Mouse (Mus musculus): ENCODE measurements at regions not wholly inside any gene's neighbourhood (a gene's known extent, or its start where the extent isn't known, plus 50 kb on each side); places are given as distances from the start of the nearest gene placed in this dataset.

GRCm38 (mm10) chrX:77307374-77307773 is 203.4 kb upstream of the Tbl1x start:
- Histone ChIP-seq H3K4me2 (replicated peaks) (no peak overlapping the region), H3K9me3 (no peaks in the 10 kb centered on the region), H3K27me3 (no peaks in the 10 kb centered on the region), H3K27ac (no peak overlapping the region), H3K36me3 (no peaks in the 10 kb centered on the region), H3K4me3 (replicated peaks) (no peak overlapping the region), H3K9ac (replicated peaks) (no peak overlapping the region), H3K4me1 (replicated peaks) (no peaks in the 10 kb centered on the region)
- 69% methylated on average over 1 of the region's 1 CpGs for WGBS
- ATAC-seq, result no peak

- Histone ChIP-seq H3K9me3 (no peaks in the 10 kb centered on the region), H3K27me3 (no peaks in the 10 kb centered on the region), H3K4me3 (replicated peaks) (no peak overlapping the region), H3K4me1 (replicated peaks) (no peaks in the 10 kb centered on the region), H3K36me3 (no peaks in the 10 kb centered on the region), H3K4me2 (replicated peaks) (no peak overlapping the region), H3K27ac (no peak overlapping the region), H3K9ac (replicated peaks) (no peak overlapping the region)
- no peak for ATAC-seq
- 68% methylated on average over 3 of the region's 3 CpGs for WGBS
Measured at GRCm38 (mm10) chrX:77314384-77314783, 196.4 kb upstream of the Tbl1x start.

- Histone ChIP-seq H3K27me3 (no peaks in the 10 kb centered on the region), H3K9me3 (no peaks in the 10 kb centered on the region), H3K4me3 (replicated peaks) (no peak overlapping the region), H3K9ac (replicated peaks) (no peak overlapping the region), H3K36me3 (no peaks in the 10 kb centered on the region), H3K4me2 (replicated peaks) (no peak overlapping the region), H3K4me1 (replicated peaks) (no peaks in the 10 kb centered on the region), H3K27ac (0 out of 2 replicates have a peak overlapping the region, but pooled peaks have one; percentile 14)
- 29% methylated on average over 4 of the region's 4 CpGs for whole genome bisulfite sequencing
- no peak for ATAC-seq
Measured at GRCm38 (mm10) chrX:77323644-77324043, 187.2 kb upstream of the Tbl1x start.

DNA sequence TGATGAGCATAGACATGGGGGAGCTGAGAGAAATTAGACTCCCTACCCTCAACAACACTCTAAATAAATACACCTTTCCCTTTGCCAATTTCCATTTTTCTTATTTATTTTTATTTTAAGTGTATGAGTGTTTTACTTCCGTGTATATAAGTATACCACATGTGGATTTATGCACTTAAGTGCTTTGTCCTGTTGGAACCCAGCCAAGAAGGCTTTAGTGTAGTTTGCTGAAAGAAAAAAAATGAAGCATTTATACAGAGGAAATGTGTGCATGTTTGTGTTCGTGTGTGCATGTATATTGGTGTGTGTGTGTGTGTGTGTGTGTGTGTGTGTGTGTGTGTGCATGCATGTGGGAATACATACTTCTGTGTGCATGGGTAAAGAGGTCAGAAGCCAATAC is 157.6 kb upstream of the Tbl1x start:
- Histone ChIP-seq H3K27ac (no peak overlapping the region), H3K9ac (replicated peaks) (no peak overlapping the region), H3K4me2 (replicated peaks) (no peak overlapping the region), H3K36me3 (no peaks in the 10 kb centered on the region), H3K27me3 (no peaks in the 10 kb centered on the region), H3K4me3 (replicated peaks) (no peak overlapping the region), H3K4me1 (replicated peaks) (no peaks in the 10 kb centered on the region), H3K9me3 (no peaks in the 10 kb centered on the region)
- no peak for ATAC-seq
- WGBS, result 55% methylated on average over 2 of the region's 2 CpGs

GRCm38 (mm10) chrX:77360551-77360950 is 150.3 kb upstream of the Tbl1x start:
- Histone ChIP-seq H3K9me3 (no peaks in the 10 kb centered on the region), H3K4me3 (replicated peaks) (no peak overlapping the region), H3K27me3 (no peaks in the 10 kb centered on the region), H3K36me3 (no peaks in the 10 kb centered on the region), H3K9ac (replicated peaks) (no peak overlapping the region), H3K27ac (no peak overlapping the region), H3K4me1 (replicated peaks) (no peaks in the 10 kb centered on the region), H3K4me2 (replicated peaks) (no peak overlapping the region)
- 48% methylated on average over 2 of the region's 2 CpGs for WGBS
- ATAC-seq, result no peak

DNA sequence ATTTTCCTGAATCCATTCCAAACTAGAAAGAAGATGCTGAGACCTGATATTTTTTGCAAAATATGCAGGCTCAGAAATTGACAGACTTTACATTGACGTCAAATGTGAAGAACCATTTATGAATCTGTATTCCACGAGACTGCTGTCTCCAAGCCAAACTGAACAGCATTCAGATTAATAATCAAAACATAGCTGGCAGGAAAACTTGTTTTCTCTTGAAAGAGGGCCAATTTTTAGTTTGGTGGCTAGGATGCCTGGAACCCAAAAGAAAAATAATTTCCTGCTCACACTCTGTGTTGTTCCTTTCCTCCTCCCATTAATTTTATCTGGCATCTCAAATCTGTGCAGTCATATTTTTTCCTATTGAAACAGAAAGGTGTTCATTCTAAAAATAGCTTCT is 149.7 kb upstream of the Tbl1x start:
- no peak for ATAC-seq

GRCm38 (mm10) chrX:77363657-77364056 is 147.2 kb upstream of the Tbl1x start:
- WGBS, result 63% methylated on average over 1 of the region's 1 CpGs
- no peak overlapping the region for H3K27ac ChIP-seq
- no peak overlapping the region for H3K4me3 ChIP-seq (replicated peaks)
- no peaks in the 10 kb centered on the region for H3K4me1 ChIP-seq (replicated peaks)
- no peak overlapping the region for H3K4me2 ChIP-seq (replicated peaks)
- no peak overlapping the region for H3K9ac ChIP-seq (replicated peaks)
- no peaks in the 10 kb centered on the region for H3K27me3 ChIP-seq
- no peaks in the 10 kb centered on the region for H3K36me3 ChIP-seq
- H3K9me3 ChIP-seq, result no peaks in the 10 kb centered on the region
- no peak for ATAC-seq

More for the DNA sequence above, 149.7 kb upstream of the Tbl1x start:
- H3K27ac ChIP-seq, result no peak overlapping the region
- no peaks in the 10 kb centered on the region for H3K27me3 ChIP-seq
- H3K9me3 ChIP-seq, result no peaks in the 10 kb centered on the region
- no peaks in the 10 kb centered on the region for H3K4me1 ChIP-seq (replicated peaks)
- H3K36me3 ChIP-seq, result no peaks in the 10 kb centered on the region
- 78% methylated on average over 2 of the region's 2 CpGs for WGBS
- no peak overlapping the region for H3K9ac ChIP-seq (replicated peaks)
- no peak overlapping the region for H3K4me3 ChIP-seq (replicated peaks)
- H3K4me2 ChIP-seq (replicated peaks), result no peak overlapping the region

GRCm38 (mm10) chrX:77367351-77367750 is 143.5 kb upstream of the Tbl1x start:
- no peak for ATAC-seq
- no peak overlapping the region for H3K4me3 ChIP-seq (replicated peaks)

GRCm38 (mm10) chrX:77387271-77387670 is 123.5 kb upstream of the Tbl1x start:
- 84% methylated on average over 1 of the region's 1 CpGs for WGBS
- no peak for ATAC-seq
- Histone ChIP-seq H3K4me1 (replicated peaks) (no peaks in the 10 kb centered on the region), H3K9ac (replicated peaks) (no peak overlapping the region), H3K27ac (no peak overlapping the region), H3K36me3 (no peaks in the 10 kb centered on the region), H3K27me3 (no peaks in the 10 kb centered on the region), H3K9me3 (no peaks in the 10 kb centered on the region), H3K4me2 (replicated peaks) (no peak overlapping the region), H3K4me3 (replicated peaks) (no peak overlapping the region)

More at GRCm38 (mm10) chrX:77367351-77367750, 143.5 kb upstream of the Tbl1x start:
- no peak overlapping the region for H3K4me2 ChIP-seq (replicated peaks)
- H3K4me1 ChIP-seq (replicated peaks), result no peaks in the 10 kb centered on the region
- no peaks in the 10 kb centered on the region for H3K27me3 ChIP-seq
- H3K9me3 ChIP-seq, result no peaks in the 10 kb centered on the region
- no peak overlapping the region for H3K27ac ChIP-seq
- H3K36me3 ChIP-seq, result no peaks in the 10 kb centered on the region
- no peak overlapping the region for H3K9ac ChIP-seq (replicated peaks)

GRCm38 (mm10) chrX:77391760-77392446 is 118.9 kb upstream of the Tbl1x start:
- no peak overlapping the region for H3K9ac ChIP-seq (replicated peaks)
- H3K27ac ChIP-seq, result no peak overlapping the region
- H3K9me3 ChIP-seq, result no peaks in the 10 kb centered on the region
- no peaks in the 10 kb centered on the region for H3K27me3 ChIP-seq
- ATAC-seq, result no peak
- H3K4me1 ChIP-seq (replicated peaks), result no peaks in the 10 kb centered on the region
- no peak overlapping the region for H3K4me2 ChIP-seq (replicated peaks)
- no peaks in the 10 kb centered on the region for H3K36me3 ChIP-seq
- 74% methylated on average over 4 of the region's 4 CpGs for WGBS
- H3K4me3 ChIP-seq (replicated peaks), result no peak overlapping the region

DNA sequence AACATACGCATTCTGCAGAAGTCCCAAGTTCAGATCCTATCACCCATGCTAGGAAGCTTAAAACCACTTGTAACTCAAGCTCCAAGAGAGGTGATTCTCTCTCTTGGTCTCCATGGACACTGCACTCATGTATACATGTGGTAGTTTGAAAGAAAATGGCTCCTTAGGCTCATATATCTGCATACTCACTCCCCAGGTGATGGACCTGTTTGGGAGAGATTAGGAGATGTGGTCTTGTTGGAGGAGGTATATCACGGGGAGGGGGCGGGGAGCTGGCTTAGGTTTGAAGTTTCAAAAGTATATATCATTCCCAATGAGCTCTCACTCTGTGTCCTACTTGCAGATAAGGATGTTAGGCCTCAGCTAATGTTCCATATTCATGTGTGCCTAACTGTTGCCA is 103.9 kb upstream of the Tbl1x start:
- Histone ChIP-seq H3K4me2 (replicated peaks) (no peak overlapping the region), H3K4me3 (replicated peaks) (no peak overlapping the region), H3K36me3 (no peaks in the 10 kb centered on the region), H3K9ac (replicated peaks) (no peak overlapping the region), H3K27ac (no peak overlapping the region), H3K27me3 (no peaks in the 10 kb centered on the region), H3K9me3 (no peaks in the 10 kb centered on the region), H3K4me1 (replicated peaks) (no peaks in the 10 kb centered on the region)
- WGBS, result 87% methylated on average over 3 of the region's 3 CpGs
- ATAC-seq, result no peak

DNA sequence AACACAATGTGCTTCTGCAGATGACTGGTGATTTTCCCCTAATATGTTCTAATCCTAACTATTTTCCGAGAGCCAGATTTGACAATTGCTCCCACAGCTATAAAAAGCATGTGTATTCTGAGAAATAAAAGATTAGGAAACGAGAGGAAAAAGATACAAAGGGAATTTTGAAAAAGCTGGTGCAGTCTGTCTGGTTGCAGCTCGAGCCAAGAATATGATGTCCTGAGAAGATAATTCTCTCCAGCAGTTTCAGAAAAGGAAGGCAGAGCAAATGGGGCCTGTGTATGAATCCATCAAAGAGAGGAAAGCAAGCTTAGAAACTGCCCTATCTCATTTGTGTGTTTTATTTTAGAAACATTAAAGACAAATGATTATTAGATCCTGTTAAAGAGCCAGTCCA is 102.9 kb upstream of the Tbl1x start:
- H3K4me3 ChIP-seq (replicated peaks), result no peak overlapping the region
- no peak overlapping the region for H3K27ac ChIP-seq
- WGBS, result 59% methylated on average over 3 of the region's 3 CpGs
- H3K9me3 ChIP-seq, result no peaks in the 10 kb centered on the region
- ATAC-seq, result no peak
- H3K4me1 ChIP-seq (replicated peaks), result no peaks in the 10 kb centered on the region
- H3K4me2 ChIP-seq (replicated peaks), result no peak overlapping the region
- no peaks in the 10 kb centered on the region for H3K27me3 ChIP-seq
- no peaks in the 10 kb centered on the region for H3K36me3 ChIP-seq
- no peak overlapping the region for H3K9ac ChIP-seq (replicated peaks)

DNA sequence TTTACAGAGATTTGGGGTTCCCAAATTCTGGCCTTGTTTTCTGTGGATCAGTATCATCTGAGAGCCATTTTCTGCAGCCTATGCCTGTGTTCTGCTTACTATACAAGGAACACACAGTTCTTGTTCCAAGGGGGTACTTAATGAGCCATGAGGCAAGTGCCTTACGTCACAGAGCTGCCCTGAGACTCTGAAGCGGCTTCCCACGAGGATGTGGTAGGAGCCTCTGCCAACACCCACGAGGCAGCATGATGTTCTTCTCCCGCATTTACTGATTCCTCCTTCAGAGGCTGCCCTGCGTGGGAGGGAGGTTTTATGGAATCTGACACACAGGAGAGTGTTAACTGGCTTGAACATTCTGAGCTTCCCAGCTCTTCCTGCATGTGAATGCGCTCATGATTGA is 101.4 kb upstream of the Tbl1x start:
- H3K9ac ChIP-seq (replicated peaks), result no peak overlapping the region
- H3K36me3 ChIP-seq, result no peaks in the 10 kb centered on the region
- no peak overlapping the region for H3K4me3 ChIP-seq (replicated peaks)
- no peak for ATAC-seq
- H3K27ac ChIP-seq, result no peak overlapping the region
- H3K4me2 ChIP-seq (replicated peaks), result no peak overlapping the region
- WGBS, result 62% methylated on average over 7 of the region's 7 CpGs
- H3K27me3 ChIP-seq, result no peaks in the 10 kb centered on the region
- no peaks in the 10 kb centered on the region for H3K9me3 ChIP-seq
- H3K4me1 ChIP-seq (replicated peaks), result no peaks in the 10 kb centered on the region

Data from midbrain, embryonic 13.5 days (tissue).